Mouse (Mus musculus) embryonic facial prominence, embryonic 13.5 days (tissue): ENCODE results near the gene Skap1. TPM values are rescaled to one million over a fixed set of nuclear protein-coding genes. Genes with fewer than 3 reads are reported as not detected.
"Not testable (repeated sequence)": the region's sequence is repeated elsewhere in the genome, so short reads cannot be mapped to it uniquely, and the experiment has no call there.

Source experiments
- ATAC-seq: fragments of 200-750 bp; cut with Nextera tagmentation; 2 replicates; pipeline ENCODE4 v1.8.0; 2017; ENCODE audit warnings: low read depth; ENCODE audit not compliant: insufficient number of reproducible peaks, insufficient read depth, low FRiP score, low TSS enrichment
- H3K27ac ChIP-seq: fragments of 300-500 bp; sonication (generic); 2 replicates; pipeline ENCODE4 v1.5.1; 2015; ENCODE audit warnings: moderate library complexity, mild to moderate bottlenecking, inconsistent platforms
- H3K27me3 ChIP-seq: fragments of 300-500 bp; sonication (generic); 2 replicates; pipeline ENCODE4 v1.6.1; 2015; ENCODE audit warnings: mild to moderate bottlenecking, inconsistent platforms
- H3K36me3 ChIP-seq: fragments of 300-500 bp; sonication (generic); 2 replicates; pipeline ENCODE4 v1.6.1; 2015; ENCODE audit warnings: mild to moderate bottlenecking, inconsistent platforms
- H3K4me1 ChIP-seq: fragments of 300-500 bp; sonication (generic); 2 replicates; pipeline ENCODE4 v1.6.1; 2015; ENCODE audit warnings: inconsistent platforms
- H3K4me2 ChIP-seq: fragments of 300-500 bp; sonication (generic); 2 replicates; pipeline ENCODE4 v1.6.1; 2015; ENCODE audit warnings: moderate library complexity, mild to moderate bottlenecking, inconsistent platforms
- H3K4me3 ChIP-seq: fragments of 300-500 bp; sonication (generic); 2 replicates; pipeline ENCODE4 v1.5.1; 2015; ENCODE audit warnings: mild to moderate bottlenecking, inconsistent platforms
- H3K9ac ChIP-seq: fragments of 300-500 bp; sonication (generic); 2 replicates; pipeline ENCODE4 v1.6.1; 2015; ENCODE audit warnings: mild to moderate bottlenecking, inconsistent platforms
- H3K9me3 ChIP-seq: fragments of 300-500 bp; sonication (generic); 2 replicates; pipeline ENCODE4 v1.6.1; 2016; ENCODE audit warnings: inconsistent platforms
- WGBS: fragments of 180-500 bp; shearing (Covaris S2); methylation state at CpG from one replicate; pipeline ENCODE4 v1.1.7; 2015; ENCODE audit warnings: mixed read lengths; 5-methylcytosine and 5-hydroxymethylcytosine counted together
- polyA plus RNA-seq: library from polyadenylated mRNA; unstranded; fragments of >200 nt; fragmentation: Nextera tagmentation; extraction: Ambion mirVana; gene quantifications from 2 replicates; pipeline ENCODE4 v1.2.1, GENCODE M21; 2015

Gene Skap1
- polyA plus RNA-seq, 1 experiment from 2014 or later, result 0.49 TPM

GRCm38 (mm10) chr11:96711268-96711667, 246.9 kb downstream of the Skap1 start:
- Histone ChIP-seq H3K36me3 (no peaks in the 10 kb centered on the region), H3K9me3 (no peaks in the 10 kb centered on the region), H3K4me3 (no peak overlapping the region), H3K4me1 (peaks cover 18% of the 10 kb centered on the region), H3K4me2 (no peak overlapping the region), H3K9ac (no peak overlapping the region), H3K27me3 (peaks cover 18% of the 10 kb centered on the region), H3K27ac (no peak overlapping the region)
- no peak for ATAC-seq
- 54% methylated on average over 5 of the region's 5 CpGs for WGBS

GRCm38 (mm10) chr11:96711670-96712069, 247.3 kb downstream of the Skap1 start:
- Histone ChIP-seq H3K27ac (no peak overlapping the region), H3K9me3 (no peaks in the 10 kb centered on the region), H3K4me2 (peak overlapping the region; percentile 26; the same call in 1 of the 2 replicates), H3K27me3 (peaks cover 15% of the 10 kb centered on the region), H3K9ac (no peak overlapping the region), H3K4me3 (no peak overlapping the region), H3K4me1 (peaks cover 18% of the 10 kb centered on the region), H3K36me3 (no peaks in the 10 kb centered on the region)
- 56% methylated on average over 7 of the region's 7 CpGs for WGBS
- no peak for ATAC-seq

- peaks cover 5% of the 10 kb centered on the region; the same call in 1 of the 2 replicates for H3K27me3 ChIP-seq
- H3K27ac ChIP-seq, result no peak overlapping the region
- 55% methylated on average over 18 of the region's 18 CpGs for WGBS
- ATAC-seq, result no peak
- no peaks in the 10 kb centered on the region for H3K9me3 ChIP-seq
- H3K4me3 ChIP-seq, result no peak overlapping the region
- H3K4me1 ChIP-seq, result peaks cover 14% of the 10 kb centered on the region
- H3K36me3 ChIP-seq, result no peaks in the 10 kb centered on the region
- no peak overlapping the region for H3K4me2 ChIP-seq
- H3K9ac ChIP-seq, result no peak overlapping the region
These were observed 249.0 kb downstream of the Skap1 start for GRCm38 (mm10) chr11:96713210-96714005.

GRCm38 (mm10) chr11:96714011-96714410, 249.6 kb downstream of the Skap1 start:
- ATAC-seq, result no peak
- WGBS, result 67% methylated on average over 7 of the region's 7 CpGs
- H3K9ac ChIP-seq, result no peak overlapping the region

GRCm38 (mm10) chr11:96715168-96715567, 250.8 kb downstream of the Skap1 start:
- not testable (repeated sequence) for H3K9ac ChIP-seq, H3K36me3 ChIP-seq, H3K4me2 ChIP-seq, ATAC-seq, H3K9me3 ChIP-seq, H3K27me3 ChIP-seq, H3K27ac ChIP-seq, H3K4me3 ChIP-seq
- H3K4me1 ChIP-seq, result peaks cover 14% of the 10 kb centered on the region
- WGBS, result 87% methylated on average over 5 of the region's 5 CpGs

More at GRCm38 (mm10) chr11:96714011-96714410, 249.6 kb downstream of the Skap1 start:
- Histone ChIP-seq H3K9me3 (no peaks in the 10 kb centered on the region), H3K4me2 (no peak overlapping the region), H3K36me3 (no peaks in the 10 kb centered on the region), H3K4me1 (peaks cover 14% of the 10 kb centered on the region), H3K4me3 (no peak overlapping the region), H3K27ac (no peak overlapping the region), H3K27me3 (no peaks in the 10 kb centered on the region; the same call in 1 of the 2 replicates)

- Histone ChIP-seq H3K4me3 (no peak overlapping the region), H3K27me3 (peaks cover 5% of the 10 kb centered on the region), H3K4me1 (peaks cover 5% of the 10 kb centered on the region), H3K9ac (no peak overlapping the region), H3K36me3 (no peaks in the 10 kb centered on the region), H3K27ac (no peak overlapping the region), H3K4me2 (no peak overlapping the region), H3K9me3 (no peaks in the 10 kb centered on the region)
- WGBS, result 51% methylated on average over 7 of the region's 7 CpGs
- ATAC-seq, result no peak
These were observed 254.2 kb downstream of the Skap1 start for GRCm38 (mm10) chr11:96718609-96719008.

GRCm38 (mm10) chr11:96725833-96726232, 261.4 kb downstream of the Skap1 start:
- 75% methylated on average over 1 of the region's 1 CpGs for WGBS
- Histone ChIP-seq H3K27me3 (no peaks in the 10 kb centered on the region), H3K4me3 (no peak overlapping the region), H3K9ac (no peak overlapping the region), H3K4me1 (0 out of 2 replicates have a peak, but pooled peaks cover 4% of the 10 kb centered on the region), H3K27ac (no peak overlapping the region), H3K4me2 (no peak overlapping the region), H3K9me3 (no peaks in the 10 kb centered on the region), H3K36me3 (no peaks in the 10 kb centered on the region)
- no peak for ATAC-seq

GRCm38 (mm10) chr11:96728577-96728976, 264.2 kb downstream of the Skap1 start:
- H3K36me3 ChIP-seq, result no peaks in the 10 kb centered on the region

GRCm38 (mm10) chr11:96729462-96729861, 265.1 kb downstream of the Skap1 start:
- 47% methylated on average over 9 of the region's 9 CpGs for WGBS
- H3K9me3 ChIP-seq, result no peaks in the 10 kb centered on the region
- H3K27ac ChIP-seq, result no peak overlapping the region
- peaks cover 10% of the 10 kb centered on the region for H3K4me1 ChIP-seq
- H3K4me2 ChIP-seq, result no peak overlapping the region
- no peaks in the 10 kb centered on the region for H3K36me3 ChIP-seq
- no peak overlapping the region for H3K4me3 ChIP-seq
- 0 out of 2 replicates have a peak, but pooled peaks cover 4% of the 10 kb centered on the region for H3K27me3 ChIP-seq
- ATAC-seq, result no peak
- H3K9ac ChIP-seq, result no peak overlapping the region

More at GRCm38 (mm10) chr11:96728577-96728976, 264.2 kb downstream of the Skap1 start:
- Histone ChIP-seq H3K4me3 (no peak overlapping the region), H3K9ac (no peak overlapping the region), H3K4me2 (no peak overlapping the region), H3K4me1 (peaks cover 10% of the 10 kb centered on the region), H3K27ac (no peak overlapping the region), H3K9me3 (no peaks in the 10 kb centered on the region), H3K27me3 (0 out of 2 replicates have a peak, but pooled peaks cover 2% of the 10 kb centered on the region)
- 61% methylated on average over 2 of the region's 2 CpGs for WGBS
- no peak for ATAC-seq

- 80% methylated on average over 5 of the region's 5 CpGs for WGBS
- Histone ChIP-seq H3K4me2 (no peak overlapping the region), H3K4me3 (no peak overlapping the region), H3K27me3 (0 out of 2 replicates have a peak, but pooled peaks cover 4% of the 10 kb centered on the region), H3K36me3 (no peaks in the 10 kb centered on the region), H3K9ac (no peak overlapping the region), H3K27ac (no peak overlapping the region), H3K9me3 (no peaks in the 10 kb centered on the region), H3K4me1 (peaks cover 10% of the 10 kb centered on the region)
- ATAC-seq, result no peak
These were observed 265.9 kb downstream of the Skap1 start for GRCm38 (mm10) chr11:96730327-96730726.

GRCm38 (mm10) chr11:96732657-96733056, 268.3 kb downstream of the Skap1 start:
- ATAC-seq, result no peak
- peaks cover 16% of the 10 kb centered on the region for H3K4me1 ChIP-seq
- no peaks in the 10 kb centered on the region for H3K36me3 ChIP-seq
- H3K9me3 ChIP-seq, result no peaks in the 10 kb centered on the region
- no peak overlapping the region for H3K4me3 ChIP-seq
- no peak overlapping the region for H3K4me2 ChIP-seq
- H3K27ac ChIP-seq, result no peak overlapping the region
- no peak overlapping the region; the same call in 1 of the 2 replicates for H3K9ac ChIP-seq
- WGBS, result 29% methylated on average over 4 of the region's 4 CpGs
- H3K27me3 ChIP-seq, result peaks cover 16% of the 10 kb centered on the region

GRCm38 (mm10) chr11:96735908-96736307, 271.5 kb downstream of the Skap1 start:
- peaks cover 27% of the 10 kb centered on the region for H3K27me3 ChIP-seq
- no peaks in the 10 kb centered on the region for H3K9me3 ChIP-seq
- ATAC-seq, result no peak
- 2% methylated on average over 19 of the region's 19 CpGs for WGBS
- no peak overlapping the region for H3K27ac ChIP-seq
- peak overlapping the region; percentile 29 for H3K4me3 ChIP-seq
- no peaks in the 10 kb centered on the region for H3K36me3 ChIP-seq
- peaks cover 12% of the 10 kb centered on the region for H3K4me1 ChIP-seq
- peak overlapping the region; percentile 57 for H3K4me2 ChIP-seq
- peak overlapping the region; percentile 66 for H3K9ac ChIP-seq
